Mouse (Mus musculus) limb, embryonic 10.5 days (tissue): Measurements from ENCODE around the gene Rab11fip3. TPM values are rescaled to one million over a fixed set of nuclear protein-coding genes. Genes with fewer than 3 reads are reported as not detected.

ENCODE experiments used
- DNase-seq: peaks from one replicate; pipeline ENCODE4 v3.0.0-alpha.2; 2017; ENCODE audit warnings: low spot score
- H3K27ac ChIP-seq: fragments of 300-500 bp; sonication (generic); 2 replicates; pipeline ENCODE4 v1.5.1; 2016; ENCODE audit warnings: mild to moderate bottlenecking
- H3K27me3 ChIP-seq: fragments of 300-500 bp; sonication (generic); 2 replicates; pipeline ENCODE4 v1.6.1; 2016; ENCODE audit warnings: low read depth, mild to moderate bottlenecking; ENCODE audit not compliant: poor library complexity, severe bottlenecking
- H3K36me3 ChIP-seq: fragments of 300-500 bp; sonication (generic); 2 replicates; pipeline ENCODE4 v1.6.1; 2016; ENCODE audit warnings: mild to moderate bottlenecking, moderate library complexity
- H3K4me1 ChIP-seq: fragments of 300-500 bp; sonication (generic); 2 replicates; pipeline ENCODE4 v1.6.1; 2016
- H3K4me3 ChIP-seq: fragments of 300-500 bp; sonication (generic); 2 replicates; pipeline ENCODE4 v1.5.1; 2016; ENCODE audit warnings: mild to moderate bottlenecking, moderate library complexity
- H3K9me3 ChIP-seq: fragments of 300-500 bp; sonication (generic); replicated peaks from 2 replicates; pipeline ENCODE4 v1.6.1; 2016; ENCODE audit warnings: mild to moderate bottlenecking
- WGBS: fragments of 180-500 bp; shearing (Covaris S2); methylation state at CpG from one replicate; pipeline ENCODE4 v1.1.7; 2016; 5-methylcytosine and 5-hydroxymethylcytosine counted together
- polyA plus RNA-seq: library from polyadenylated mRNA; unstranded; fragments of >200 nt; fragmentation: Nextera tagmentation; extraction: Ambion mirVana; gene quantifications from 2 replicates; pipeline ENCODE4 v1.2.1, GENCODE M21; 2016

Gene Rab11fip3
- polyA plus RNA-seq, 1 experiment from 2014 or later = 22.1 TPM

- Histone ChIP-seq H3K27ac (peak within 1 kb of the TSS; percentile 39), H3K9me3 (no peaks in the 10 kb centered on the region), H3K4me3 (peak within 1 kb of the TSS; percentile 53), H3K4me1 (peaks cover 21% of the 10 kb centered on the region), H3K36me3 (no peaks in the 10 kb centered on the region), H3K27me3 (peaks cover 57% of the 10 kb centered on the region)
- DNase-seq = peak; percentile 60
- 1% methylated on average over 58 of the region's 58 CpGs for WGBS
These were observed 117.3 kb downstream of the Rab11fip3 start, which contains the start of gene A930017K11Rik for GRCm38 (mm10) chr17:25951803-25952623. Gene A930017K11Rik, minus strand, starts transcription at chr17:25952565.

GRCm38 (mm10) chr17:25951225-25951802 is 118.0 kb downstream of the Rab11fip3 start:
- WGBS = under 1% methylated on average over 33 of the region's 33 CpGs
- Histone ChIP-seq H3K9me3 (no peaks in the 10 kb centered on the region), H3K27me3 (peaks cover 57% of the 10 kb centered on the region), H3K4me1 (peaks cover 21% of the 10 kb centered on the region), H3K27ac (peak overlapping the region; percentile 39), H3K36me3 (no peaks in the 10 kb centered on the region), H3K4me3 (peak overlapping the region; percentile 53)
- DNase-seq = no peak

- no peak overlapping the region for H3K27ac ChIP-seq
- peaks cover 57% of the 10 kb centered on the region for H3K27me3 ChIP-seq
- peak overlapping the region; percentile 53 for H3K4me3 ChIP-seq
- no peaks in the 10 kb centered on the region for H3K9me3 ChIP-seq
- DNase-seq = no peak
- no peaks in the 10 kb centered on the region for H3K36me3 ChIP-seq
- WGBS = 13% methylated on average over 3 of the region's 3 CpGs
- peaks cover 24% of the 10 kb centered on the region for H3K4me1 ChIP-seq
These were observed 118.6 kb downstream of the Rab11fip3 start for GRCm38 (mm10) chr17:25950706-25951105.

GRCm38 (mm10) chr17:25949981-25950380 is 119.4 kb downstream of the Rab11fip3 start:
- Histone ChIP-seq H3K9me3 (no peaks in the 10 kb centered on the region), H3K4me3 (no peak overlapping the region), H3K27ac (no peak overlapping the region), H3K4me1 (peaks cover 29% of the 10 kb centered on the region), H3K36me3 (no peaks in the 10 kb centered on the region), H3K27me3 (peaks cover 57% of the 10 kb centered on the region)
- DNase-seq = no peak
- 78% methylated on average over 5 of the region's 5 CpGs for WGBS

- H3K4me1 ChIP-seq = peaks cover 31% of the 10 kb centered on the region
- H3K4me3 ChIP-seq = no peak overlapping the region
- no peak overlapping the region for H3K27ac ChIP-seq
- no peaks in the 10 kb centered on the region for H3K9me3 ChIP-seq
- H3K36me3 ChIP-seq = no peaks in the 10 kb centered on the region
- DNase-seq = no peak
- WGBS = 80% methylated on average over 8 of the region's 8 CpGs
- peaks cover 38% of the 10 kb centered on the region for H3K27me3 ChIP-seq
These were observed 121.3 kb downstream of the Rab11fip3 start for GRCm38 (mm10) chr17:25948051-25948450.

- DNase-seq = no peak
- H3K36me3 ChIP-seq = no peaks in the 10 kb centered on the region
- WGBS = 87% methylated on average over 4 of the region's 4 CpGs
- no peak overlapping the region for H3K4me3 ChIP-seq
- no peaks in the 10 kb centered on the region for H3K9me3 ChIP-seq
- peaks cover 33% of the 10 kb centered on the region for H3K27me3 ChIP-seq
- peaks cover 33% of the 10 kb centered on the region for H3K4me1 ChIP-seq
- H3K27ac ChIP-seq = peak overlapping the region; percentile 50; the same call in 1 of the 2 replicates
These were observed 121.8 kb downstream of the Rab11fip3 start for GRCm38 (mm10) chr17:25947576-25947975.

- Histone ChIP-seq H3K27me3 (peaks cover 27% of the 10 kb centered on the region), H3K36me3 (no peaks in the 10 kb centered on the region), H3K4me3 (no peak overlapping the region), H3K27ac (peak overlapping the region; percentile 44; the same call in 1 of the 2 replicates), H3K4me1 (peaks cover 37% of the 10 kb centered on the region), H3K9me3 (no peaks in the 10 kb centered on the region)
- DNase-seq = no peak
- WGBS = 87% methylated on average over 8 of the region's 8 CpGs
These were observed 122.5 kb downstream of the Rab11fip3 start for GRCm38 (mm10) chr17:25946891-25947290.

- Histone ChIP-seq H3K36me3 (no peaks in the 10 kb centered on the region), H3K4me3 (no peak overlapping the region), H3K27me3 (peaks cover 21% of the 10 kb centered on the region), H3K27ac (peak overlapping the region; percentile 44; the same call in 1 of the 2 replicates), H3K9me3 (no peaks in the 10 kb centered on the region), H3K4me1 (peaks cover 36% of the 10 kb centered on the region)
- WGBS = 91% methylated on average over 7 of the region's 7 CpGs
- no peak for DNase-seq
These were observed 123.0 kb downstream of the Rab11fip3 start for GRCm38 (mm10) chr17:25946349-25946748.

GRCm38 (mm10) chr17:25945517-25946155 is 123.7 kb downstream of the Rab11fip3 start:
- no peak for DNase-seq
- Histone ChIP-seq H3K36me3 (no peaks in the 10 kb centered on the region), H3K4me3 (no peak overlapping the region), H3K27me3 (peaks cover 14% of the 10 kb centered on the region), H3K9me3 (no peaks in the 10 kb centered on the region), H3K27ac (peak overlapping the region; percentile 51), H3K4me1 (peaks cover 36% of the 10 kb centered on the region)
- WGBS = 81% methylated on average over 9 of the region's 9 CpGs

- H3K4me1 ChIP-seq = peaks cover 42% of the 10 kb centered on the region
These were observed 124.8 kb downstream of the Rab11fip3 start, which contains the start of the genes Pigq and Nhlrc4 for GRCm38 (mm10) chr17:25944366-25945163. Gene Pigq, minus strand, starts transcription at chr17:25944936. Gene Nhlrc4, minus strand, starts transcription at chr17:25944961.

GRCm38 (mm10) chr17:25943769-25944168 is 125.6 kb downstream of the Rab11fip3 start:
- Histone ChIP-seq H3K4me3 (no peak overlapping the region), H3K27me3 (0 out of 2 replicates have a peak, but pooled peaks cover 2% of the 10 kb centered on the region), H3K4me1 (peaks cover 43% of the 10 kb centered on the region), H3K36me3 (peaks cover 4% of the 10 kb centered on the region), H3K27ac (peak overlapping the region; percentile 59; the same call in 1 of the 2 replicates), H3K9me3 (no peaks in the 10 kb centered on the region)
- DNase-seq = no peak
- WGBS = 77% methylated on average over 9 of the region's 9 CpGs

More at GRCm38 (mm10) chr17:25944366-25945163, 124.8 kb downstream of the Rab11fip3 start, which contains the start of the genes Pigq and Nhlrc4:
- 48% methylated on average over 6 of the region's 6 CpGs for WGBS
- Histone ChIP-seq H3K27me3 (peaks cover 3% of the 10 kb centered on the region), H3K9me3 (no peaks in the 10 kb centered on the region), H3K36me3 (no peaks in the 10 kb centered on the region), H3K27ac (peak within 1 kb of the TSS; percentile 59), H3K4me3 (no peak within 1 kb of the TSS)
- no peak for DNase-seq

- Histone ChIP-seq H3K4me3 (no peak overlapping the region), H3K27me3 (0 out of 2 replicates have a peak, but pooled peaks cover 2% of the 10 kb centered on the region), H3K27ac (no peak overlapping the region), H3K4me1 (peaks cover 43% of the 10 kb centered on the region), H3K36me3 (peaks cover 9% of the 10 kb centered on the region), H3K9me3 (no peaks in the 10 kb centered on the region)
- DNase-seq = no peak
- 80% methylated on average over 3 of the region's 3 CpGs for WGBS
These were observed 126.1 kb downstream of the Rab11fip3 start for GRCm38 (mm10) chr17:25943221-25943620.
